Mouse (Mus musculus): ENCODE measurements at regions not wholly inside any gene's neighbourhood (a gene's known extent, or its start where the extent isn't known, plus 50 kb on each side); places are given as distances from the start of the nearest gene placed in this dataset.
"Not testable (repeated sequence)": the region's sequence is repeated elsewhere in the genome, so short reads cannot be mapped to it uniquely, and the experiment has no call there.

- DNase-seq (ENCODE audit: low spot score in 2 of 2) = no peak
Measured at GRCm38 (mm10) chr15:38409168-38409567, 983.8 kb downstream of the 4930447A16Rik start.

- DNase-seq (ENCODE audit: low spot score in 2 of 2) = no peak
Measured at GRCm38 (mm10) chr15:38410462-38410861, 985.1 kb downstream of the 4930447A16Rik start.

DNA sequence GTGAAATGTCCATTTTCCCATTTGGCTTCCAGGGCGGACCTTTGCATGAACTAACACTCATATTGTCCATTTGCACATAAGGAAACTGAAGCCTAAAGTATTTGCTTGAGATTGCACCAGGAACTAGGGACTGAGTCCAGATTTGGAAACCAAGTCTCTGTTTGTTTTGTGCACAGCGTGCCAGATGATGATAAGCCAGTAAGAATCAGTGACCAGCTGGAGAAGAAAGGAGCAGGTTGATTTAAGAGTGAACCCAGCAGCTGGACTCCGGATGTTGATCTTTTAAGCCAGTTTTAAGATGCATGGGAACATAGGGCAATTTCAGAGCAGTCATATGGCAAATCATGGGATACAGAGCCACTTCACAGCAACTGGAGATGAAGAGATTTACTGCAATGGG lies 987.1 kb downstream of the 4930447A16Rik start:
- no peak for DNase-seq (ENCODE audit: low spot score in 2 of 2)

- DNase-seq (ENCODE audit: low spot score in 2 of 2) = no peak
Measured at GRCm38 (mm10) chr15:38413329-38413728, 988.0 kb downstream of the 4930447A16Rik start.

DNA sequence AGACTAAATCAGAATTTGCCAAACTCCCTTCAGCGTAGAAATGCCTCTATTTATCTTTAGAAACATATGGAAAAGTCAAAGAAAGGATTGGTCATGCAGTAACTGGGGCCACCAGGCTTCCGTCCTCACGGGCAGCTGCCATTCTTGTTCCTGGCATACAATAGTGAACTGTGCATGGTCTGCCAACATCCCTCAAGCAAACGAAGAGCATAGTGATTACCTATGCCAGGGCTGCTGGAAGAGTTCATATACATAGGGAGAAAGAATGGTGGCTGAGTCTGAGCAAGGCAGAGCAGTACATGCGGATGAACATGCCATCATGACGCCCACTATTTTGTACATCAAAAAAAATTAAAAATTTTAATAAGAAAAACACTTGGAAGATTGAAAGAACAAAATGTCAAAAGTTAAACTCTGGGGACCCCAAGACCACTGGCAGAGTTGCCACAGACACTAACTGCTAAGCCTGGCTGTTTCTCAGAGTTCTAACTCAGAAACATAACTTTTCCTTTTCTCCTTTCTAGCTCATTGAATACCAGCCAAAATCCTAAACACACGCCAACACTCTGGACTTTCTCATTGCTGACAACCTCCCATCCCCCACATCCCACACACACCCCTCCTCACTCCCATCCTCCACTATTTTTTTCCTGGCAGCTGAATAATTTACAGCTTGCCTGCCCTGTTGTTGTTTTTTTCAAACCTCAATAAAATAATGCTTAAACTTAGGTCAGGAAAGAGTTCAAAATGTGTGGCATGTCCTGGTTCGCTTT lies 989.1 kb downstream of the 4930447A16Rik start:
- DNase-seq (ENCODE audit: low spot score in 2 of 2) = no peak

DNA sequence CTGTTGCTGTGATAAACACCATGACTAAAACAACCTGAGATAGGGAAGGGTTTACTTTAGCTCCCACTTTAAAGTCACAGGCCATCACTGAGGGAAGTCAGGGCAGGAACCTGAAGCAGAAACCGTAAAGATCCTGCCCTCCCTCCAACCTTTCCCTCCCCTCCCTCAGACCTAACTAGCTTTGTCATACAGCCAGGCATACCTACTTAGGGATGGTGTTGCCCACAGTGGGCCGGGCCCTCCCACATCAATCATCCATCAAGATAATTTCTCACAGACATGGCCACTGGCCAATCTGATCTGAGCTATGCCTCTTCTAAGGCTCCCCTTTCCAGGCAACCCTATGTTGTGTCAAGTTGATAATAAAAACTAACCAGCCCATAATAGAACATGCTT lies 989.7 kb downstream of the 4930447A16Rik start:
- DNase-seq (ENCODE audit: low spot score in 2 of 2) = no peak

DNA sequence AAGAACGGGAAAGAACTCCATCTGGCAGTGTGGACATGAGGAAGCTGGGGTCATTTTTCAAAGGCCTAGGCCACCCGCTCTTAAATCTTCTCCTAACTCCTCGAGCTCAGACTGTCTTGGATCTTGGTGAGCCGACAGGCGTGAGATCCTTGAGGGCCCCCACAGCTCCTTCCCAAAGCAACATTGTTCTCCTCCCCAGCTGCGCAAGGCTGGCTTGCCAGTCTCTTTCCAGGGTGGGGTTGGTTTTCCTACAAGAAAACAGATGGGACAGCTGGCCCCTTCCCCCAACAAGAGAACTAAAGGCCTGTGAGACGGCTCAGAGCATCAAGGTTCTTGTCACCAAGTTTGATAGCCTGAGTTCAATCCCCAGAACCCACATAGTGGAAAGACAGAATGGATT lies 994.3 kb downstream of the 4930447A16Rik start:
- DNase-seq (ENCODE audit: low spot score in 2 of 2) = no peak

DNA sequence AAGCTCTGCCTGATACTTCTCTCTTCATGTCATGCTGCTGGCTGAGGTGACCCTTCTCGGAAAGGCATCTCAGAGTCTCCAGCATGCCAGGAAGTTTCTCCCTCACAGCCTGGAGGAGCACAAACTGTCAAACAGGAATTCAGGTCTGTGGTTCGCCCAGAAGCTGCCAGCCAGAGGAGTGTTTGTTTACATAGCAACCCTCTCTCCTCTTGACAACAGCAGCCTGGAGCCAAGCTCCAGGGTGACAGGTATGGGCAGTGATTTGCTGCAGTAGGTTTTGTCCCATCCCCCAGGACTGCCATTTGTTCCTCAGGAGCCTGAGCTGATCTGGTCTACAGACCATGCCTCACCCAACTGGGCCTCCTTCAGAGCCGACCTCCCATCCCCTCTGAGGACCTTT lies 995.4 kb downstream of the 4930447A16Rik start:
- no peak for DNase-seq (ENCODE audit: low spot score in 2 of 2)

GRCm38 (mm10) chr15:38422741-38423140 lies 997.4 kb downstream of the 4930447A16Rik start:
- DNase-seq (ENCODE audit: low spot score in 2 of 2) = no peak

DNA sequence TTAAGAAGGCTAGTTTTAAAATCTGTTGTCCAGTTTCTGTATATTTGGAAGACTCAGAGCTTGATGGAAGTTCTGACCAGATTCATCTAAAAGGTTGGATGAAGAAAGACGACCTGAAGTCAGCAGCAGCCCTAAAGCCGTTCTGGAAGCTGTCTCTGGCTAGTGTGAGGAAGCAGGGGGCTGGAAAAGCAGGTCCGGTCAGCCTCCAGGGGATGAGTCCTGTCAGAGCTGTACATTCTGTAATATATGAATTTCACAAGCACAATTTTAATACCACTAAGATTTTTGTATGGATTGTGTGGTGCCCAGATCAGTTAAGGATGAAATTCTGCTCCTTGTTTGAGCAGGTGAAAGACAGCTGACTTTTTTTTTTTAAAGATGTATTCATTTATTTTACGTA lies 1000.2 kb downstream of the 4930447A16Rik start:
- no peak for DNase-seq (ENCODE audit: low spot score in 2 of 2)

- no peak for DNase-seq (ENCODE audit: low spot score in 2 of 2)
Measured at GRCm38 (mm10) chr15:38427966-38428365, 1002.6 kb downstream of the 4930447A16Rik start.

DNA sequence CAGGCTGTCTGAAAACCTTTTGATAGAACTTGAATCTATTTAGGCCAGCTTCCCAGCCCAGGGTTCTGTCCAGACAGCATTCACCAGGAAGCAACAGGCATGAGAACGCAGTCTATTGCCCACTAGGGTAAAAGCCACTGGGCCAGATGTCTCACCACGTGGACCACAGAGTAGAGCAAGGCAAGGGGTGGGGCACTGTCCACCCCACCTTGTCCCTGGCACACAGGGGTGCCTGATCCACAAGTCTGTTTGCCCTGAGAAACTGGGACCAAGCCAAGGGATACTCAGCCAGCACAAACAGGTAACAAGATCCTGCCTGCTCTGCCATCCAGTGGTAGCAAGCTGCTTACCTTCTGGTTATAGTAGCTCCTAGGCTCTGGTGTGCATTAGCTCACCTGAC lies 1006.3 kb downstream of the 4930447A16Rik start:
- DNase-seq (ENCODE audit: low spot score in 2 of 2) = no peak

- DNase-seq (ENCODE audit: low spot score in 2 of 2) = no peak
Measured at GRCm38 (mm10) chr15:38433386-38433785, 1008.0 kb downstream of the 4930447A16Rik start.

DNA sequence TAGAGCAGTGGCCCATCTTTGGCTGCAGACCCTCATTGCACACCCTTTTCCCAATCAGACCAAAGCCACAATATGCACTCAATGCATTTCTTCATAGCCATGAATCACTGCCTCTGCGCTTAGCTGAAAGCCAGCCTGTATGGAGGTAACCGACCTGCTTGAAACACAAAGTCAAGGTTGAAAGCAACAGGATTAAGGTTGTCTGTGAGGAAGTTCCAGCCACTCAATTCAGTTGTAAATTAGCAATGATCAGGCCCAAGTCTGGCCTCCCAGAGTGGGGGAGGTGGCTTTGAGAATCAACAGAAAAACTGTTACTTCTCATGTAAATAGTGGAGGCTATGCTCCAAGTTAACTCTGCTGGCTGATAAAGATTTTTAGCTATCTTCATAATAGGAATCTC lies 1008.9 kb downstream of the 4930447A16Rik start:
- not testable (repeated sequence) for DNase-seq (ENCODE audit: low spot score in 2 of 2)

Measured in layer of hippocampus, adult 18-20 months (tissue).